Mouse (Mus musculus): ENCODE results near the gene Hmox1.

Gene Hmox1

DNA sequence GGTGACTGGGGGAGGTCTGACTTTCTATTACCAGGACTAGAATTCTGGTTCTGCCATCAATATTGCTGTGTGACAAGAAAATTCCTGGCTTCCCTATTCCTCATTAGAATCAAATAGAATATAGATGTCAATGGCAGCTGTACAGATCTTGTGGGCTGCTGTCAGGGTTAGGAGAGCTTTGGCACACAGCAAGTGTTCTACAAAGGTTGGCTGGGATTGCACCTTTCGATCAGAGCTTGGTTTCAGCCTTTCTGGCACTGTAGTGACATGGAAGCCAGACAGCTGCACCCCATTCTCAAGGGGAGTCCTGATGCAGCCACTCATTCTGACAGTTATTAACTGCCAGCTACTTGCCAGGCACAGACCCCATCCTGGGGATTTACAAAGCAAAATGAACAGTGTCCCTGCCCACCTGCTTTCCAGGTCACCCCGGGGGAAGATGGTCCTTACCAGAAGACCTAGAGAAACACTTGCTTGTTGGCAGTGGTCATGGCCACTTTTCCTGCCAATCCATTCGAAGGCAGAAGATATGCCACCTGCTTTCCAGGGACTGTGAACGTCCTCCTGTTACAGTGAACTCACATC lies 2.5 kb upstream of the Hmox1 start:
- WGBS = 80% methylated on average over 4 of the region's 4 CpGs

DNA sequence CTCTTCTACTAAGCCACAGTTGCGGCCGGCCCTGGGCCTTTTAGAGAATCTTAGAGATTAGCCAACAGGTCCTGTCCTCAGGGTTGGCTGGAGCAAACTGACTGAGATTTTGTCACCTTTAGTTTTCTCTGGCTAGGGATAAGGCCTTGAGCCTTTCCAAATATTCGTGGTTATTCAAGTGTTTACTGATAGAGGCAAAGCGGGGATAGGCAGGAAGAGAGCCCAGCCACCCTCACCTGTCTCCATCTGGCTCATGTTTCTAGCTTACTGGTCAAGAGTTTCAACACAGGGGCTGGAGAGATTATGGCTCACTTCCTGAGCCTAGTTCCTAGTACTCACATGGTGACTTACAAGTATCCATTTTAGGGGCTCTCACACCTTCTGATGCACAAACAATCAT lies 9.5 kb downstream of the Hmox1 start:
- 90% methylated on average over 4 of the region's 4 CpGs for WGBS

DNA sequence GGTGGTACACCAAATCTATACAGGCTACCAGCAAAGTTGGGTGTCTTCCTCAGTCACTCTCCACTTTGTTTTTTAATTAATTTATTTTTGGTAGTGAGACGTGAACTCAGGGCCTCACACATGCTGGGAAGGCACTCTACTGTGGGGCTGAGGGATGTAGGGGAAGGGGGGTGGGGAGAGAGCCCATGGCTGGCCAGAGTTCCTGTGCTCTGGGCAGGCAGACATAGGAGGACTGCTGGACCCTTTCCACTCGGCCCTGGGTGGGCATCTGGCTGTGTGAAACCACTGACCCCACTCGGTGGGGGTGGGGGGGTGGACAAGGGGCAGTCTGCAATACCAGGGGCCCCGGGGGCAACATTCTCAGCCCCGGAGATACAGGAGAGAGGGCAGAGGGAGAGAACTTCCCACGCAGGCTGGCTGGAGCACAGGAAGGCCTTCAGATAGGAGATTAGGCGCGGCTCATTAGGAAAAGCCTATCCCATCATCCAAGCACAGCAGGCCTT lies 10.0 kb downstream of the Hmox1 start:
- 70% methylated on average over 8 of the region's 8 CpGs for WGBS

DNA sequence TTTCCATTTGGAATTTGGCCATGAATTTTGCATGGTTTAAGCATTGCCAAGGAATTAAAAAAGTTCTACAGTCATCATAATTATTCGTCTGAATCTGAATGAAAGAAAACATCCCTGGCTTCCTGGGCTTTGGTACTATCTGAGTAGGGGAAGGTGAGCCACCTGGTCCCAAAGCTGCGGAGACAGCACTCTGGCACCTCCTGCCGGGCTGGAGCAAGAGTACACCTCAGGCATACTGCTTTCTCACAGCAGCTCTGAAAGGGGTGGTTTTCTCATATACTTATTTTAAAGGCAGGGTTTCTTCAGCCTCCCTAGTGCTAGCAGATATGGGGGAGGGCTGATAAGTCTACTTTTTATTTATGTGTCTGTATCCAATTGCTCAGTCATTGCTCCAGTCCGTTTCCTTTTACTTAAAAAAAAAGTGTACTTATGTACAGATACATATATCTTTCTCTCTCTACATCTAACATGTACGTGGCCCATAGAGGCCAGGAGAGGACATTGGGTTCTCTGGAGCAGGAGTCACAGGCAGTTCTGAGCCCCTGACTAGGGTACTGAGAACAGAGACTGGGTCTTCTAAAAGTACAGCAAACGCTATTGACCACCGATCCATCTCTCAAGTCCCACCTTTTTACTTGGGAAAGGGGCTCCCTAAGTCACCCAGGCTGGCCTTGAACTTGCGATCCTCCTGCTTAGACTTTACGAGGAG lies 15.3 kb downstream of the Hmox1 start:
- WGBS = under 1% methylated on average over 9 of the region's 9 CpGs

DNA sequence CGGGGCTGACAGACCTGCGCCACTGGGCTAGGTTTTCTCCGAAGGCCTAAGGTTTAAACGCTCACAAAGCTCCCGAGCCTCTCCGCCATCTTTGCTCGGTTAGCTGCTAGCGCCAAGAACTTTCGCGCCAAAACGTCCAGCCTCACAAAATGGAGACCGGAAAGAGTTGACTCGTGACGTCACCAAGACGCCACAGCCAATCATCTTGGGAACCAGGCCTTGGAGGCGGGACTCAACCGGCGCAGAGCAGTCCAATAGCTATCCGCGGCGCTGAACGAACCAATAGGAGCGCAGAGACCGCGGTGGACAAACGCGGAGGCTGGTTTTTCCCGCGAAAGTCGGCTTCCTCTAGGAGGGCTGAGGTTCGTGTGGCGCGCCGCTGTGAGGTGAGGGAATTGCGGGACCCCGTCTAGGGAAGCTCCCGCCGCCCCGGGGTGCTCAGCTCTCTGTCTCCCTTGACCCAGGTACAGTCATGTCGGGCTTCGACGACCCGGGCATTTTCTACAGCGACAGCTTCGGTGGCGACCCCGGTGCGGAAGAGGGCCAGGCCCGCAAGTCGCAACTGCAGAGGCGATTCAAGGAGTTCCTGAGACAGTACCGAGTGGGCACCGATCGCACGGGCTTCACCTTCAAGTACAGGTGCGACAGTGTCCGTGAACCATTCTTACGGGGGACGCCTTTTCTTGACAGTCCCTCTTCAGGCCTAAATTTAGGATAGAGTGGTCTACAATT lies 16.0 kb downstream of the Hmox1 start, which contains the start of gene Mcm5:
TSS of gene Mcm5 (plus strand) at position 334 of the 732 bp plus-strand sequence.
- WGBS = under 1% methylated on average over 59 of the region's 59 CpGs

DNA sequence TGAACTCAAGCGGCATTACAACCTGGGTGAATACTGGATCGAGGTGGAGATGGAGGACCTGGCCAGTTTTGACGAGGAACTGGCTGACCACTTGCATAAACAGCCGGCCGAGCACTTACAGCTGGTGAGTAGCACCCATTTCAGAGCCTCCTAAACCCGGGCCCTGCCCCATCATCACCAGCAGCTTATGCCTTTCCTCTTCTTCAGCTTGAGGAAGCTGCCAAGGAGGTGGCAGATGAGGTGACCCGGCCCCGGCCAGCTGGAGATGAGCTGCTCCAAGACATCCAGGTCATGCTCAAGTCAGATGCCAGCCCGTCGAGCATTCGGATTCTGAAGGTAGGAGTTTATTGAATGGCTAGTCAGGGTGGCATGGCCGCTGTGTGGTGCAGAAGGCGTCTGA lies 16.7 kb downstream of the Hmox1 start:
- WGBS = 23% methylated on average over 13 of the region's 13 CpGs

DNA sequence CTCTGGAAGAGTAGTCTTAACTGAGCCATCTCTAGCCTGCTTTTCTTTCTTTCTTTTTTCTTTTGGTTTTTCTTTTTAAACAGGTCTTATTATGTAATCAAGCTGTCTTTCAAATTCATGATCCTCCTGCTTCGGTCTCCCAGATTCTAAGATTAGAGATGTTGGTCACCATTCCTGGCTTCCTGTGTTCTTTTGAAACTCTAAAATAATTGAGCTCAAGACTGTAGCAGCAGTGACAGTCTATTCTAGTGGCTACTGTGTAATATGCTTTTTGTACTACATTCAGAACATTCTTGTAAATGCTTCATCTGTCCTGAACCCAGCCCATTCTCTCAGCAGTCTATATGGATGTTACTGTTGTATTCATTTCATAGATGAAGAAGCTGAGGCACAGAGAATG lies 25.1 kb downstream of the Hmox1 start:
- WGBS = 44% methylated on average over 1 of the region's 1 CpGs

DNA sequence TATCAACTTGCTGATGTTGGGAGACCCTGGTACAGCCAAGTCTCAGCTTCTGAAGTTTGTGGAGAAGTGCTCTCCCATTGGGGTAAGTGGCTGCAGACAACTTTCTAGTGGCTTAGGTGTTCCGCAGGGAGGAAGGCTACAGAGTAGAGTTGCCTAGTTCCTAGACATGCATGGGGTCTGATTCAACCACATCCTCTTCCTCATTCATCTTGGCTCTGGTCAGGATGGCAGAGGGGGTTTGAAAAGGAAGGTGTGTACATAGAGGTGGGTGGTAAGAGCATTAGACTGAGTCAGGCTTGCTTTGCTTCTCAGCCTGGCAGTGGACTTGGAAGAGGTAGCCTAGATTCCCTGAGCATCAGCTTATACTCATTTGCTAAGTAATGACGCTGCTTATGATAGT lies 25.9 kb downstream of the Hmox1 start:
- WGBS = 89% methylated on average over 2 of the region's 2 CpGs

DNA sequence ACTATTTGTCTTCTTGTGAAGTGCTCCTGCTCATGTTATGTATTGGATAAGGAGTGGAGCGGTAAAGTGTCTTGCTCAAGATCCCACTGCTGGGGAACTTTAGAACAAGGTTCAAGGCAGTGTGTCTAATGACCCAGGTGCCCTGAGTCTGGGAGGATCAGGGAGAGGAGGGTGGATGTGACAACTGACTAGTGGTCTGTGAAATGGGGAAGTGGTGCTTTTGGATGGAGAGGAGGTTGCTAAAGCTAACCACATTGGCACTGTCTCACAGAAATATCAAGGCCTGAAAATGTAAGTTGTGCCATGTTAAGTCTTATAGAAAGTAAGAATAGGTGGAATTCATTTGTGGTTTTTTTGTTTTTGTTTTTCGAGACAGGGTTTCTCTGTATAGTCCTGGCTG lies 26.3 kb downstream of the Hmox1 start:
- 94% methylated on average over 2 of the region's 2 CpGs for whole genome bisulfite sequencing

DNA sequence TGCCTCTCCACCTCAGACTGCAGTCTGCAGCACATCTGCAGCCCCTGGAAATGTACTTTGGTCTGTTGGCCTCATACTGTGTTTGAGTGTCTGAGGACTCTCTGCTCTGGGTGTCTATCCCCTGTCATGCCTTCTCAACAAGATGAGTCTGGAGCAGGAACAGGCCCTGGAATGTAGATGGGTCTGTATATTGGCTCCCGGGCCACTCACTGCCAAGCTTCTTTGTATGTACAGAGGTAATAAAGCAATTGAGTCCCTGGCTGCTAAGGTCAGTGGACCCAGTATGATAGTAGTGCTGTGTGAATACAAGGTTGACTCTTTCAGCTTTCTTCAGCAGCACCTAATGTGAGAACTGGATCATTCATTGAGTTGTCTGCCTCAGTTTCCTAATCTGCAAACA lies 34.0 kb downstream of the Hmox1 start:
- WGBS = 95% methylated on average over 1 of the region's 1 CpGs

DNA sequence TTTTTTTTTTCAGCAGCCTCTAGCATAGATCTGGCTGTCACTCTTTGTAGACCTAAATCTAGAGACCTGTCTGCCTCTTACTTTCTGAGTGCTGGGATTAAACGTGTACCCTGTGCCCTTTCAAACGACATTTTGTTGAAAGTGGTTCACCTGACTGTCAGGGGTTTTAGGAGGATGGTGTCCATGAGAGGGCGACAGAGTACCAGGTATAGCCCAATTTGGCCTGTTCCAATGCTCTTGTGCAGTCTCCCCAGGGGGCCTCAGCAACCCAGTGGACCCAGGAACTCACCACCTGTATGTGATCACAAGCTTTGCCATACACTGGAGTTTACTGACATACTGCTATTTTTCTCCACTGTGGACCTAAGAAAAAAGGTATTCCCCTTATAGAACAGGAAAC lies 39.1 kb downstream of the Hmox1 start:
- 18% methylated on average over 3 of the region's 3 CpGs for WGBS

DNA sequence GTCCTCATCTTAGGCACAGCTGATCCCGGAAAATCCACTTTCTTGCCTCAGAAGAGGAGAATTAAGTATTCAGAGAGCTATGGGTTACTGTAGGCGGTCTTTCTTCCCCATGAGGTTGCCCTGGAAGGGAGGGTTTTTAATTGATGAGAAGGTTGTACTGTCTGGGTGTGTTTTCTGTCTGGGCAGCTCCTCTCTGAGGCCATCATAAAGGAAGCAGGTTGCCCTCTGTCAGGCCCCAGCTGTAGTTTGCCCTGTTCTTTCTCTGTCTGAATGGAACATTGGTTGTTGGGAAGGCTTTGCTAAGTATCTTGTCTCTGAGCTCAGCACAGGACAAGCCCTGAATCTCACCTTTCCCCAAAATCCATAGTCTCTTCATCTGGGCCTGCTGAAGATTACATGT lies 40.0 kb downstream of the Hmox1 start:
- WGBS = 92% methylated on average over 2 of the region's 2 CpGs

DNA sequence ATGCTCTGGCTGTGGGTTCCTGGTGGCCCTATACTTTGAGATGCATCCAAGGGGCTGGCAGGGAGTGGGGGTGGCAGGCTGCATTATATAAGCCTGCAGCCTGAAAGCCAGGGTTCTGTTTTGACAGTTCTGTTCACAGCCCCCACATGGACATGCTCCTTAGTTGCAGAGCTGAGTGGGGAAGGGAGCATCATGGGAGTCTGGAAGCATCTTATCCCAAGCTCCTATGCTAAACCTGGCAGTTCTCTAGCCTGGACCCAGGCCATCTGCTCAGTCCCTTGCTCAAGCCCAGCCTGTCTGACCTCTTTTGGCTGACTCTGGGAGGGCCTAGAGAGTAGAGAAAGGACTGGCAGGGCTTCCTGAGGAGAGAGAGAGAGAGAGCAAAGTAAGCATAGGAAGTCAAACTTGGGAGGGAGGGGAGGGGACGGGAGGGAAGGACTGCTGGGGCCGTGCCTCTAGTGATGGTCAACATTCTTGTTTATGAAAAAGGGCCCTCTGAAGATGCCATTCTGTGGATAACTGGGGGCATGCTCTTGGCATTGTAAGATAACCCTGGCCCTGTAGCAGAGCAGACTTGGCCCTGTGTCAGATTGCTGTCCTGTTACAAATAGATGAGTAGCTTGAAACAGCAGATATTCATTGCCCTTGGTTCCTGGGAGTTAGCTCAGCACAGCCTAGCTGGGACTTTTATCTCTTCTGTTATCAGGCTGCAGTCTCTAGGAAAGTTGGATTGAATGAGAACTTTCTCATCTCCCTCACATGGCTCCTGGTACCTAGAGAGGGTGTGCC lies 41.4 kb downstream of the Hmox1 start:
- 20% methylated on average over 2 of the region's 2 CpGs for WGBS

DNA sequence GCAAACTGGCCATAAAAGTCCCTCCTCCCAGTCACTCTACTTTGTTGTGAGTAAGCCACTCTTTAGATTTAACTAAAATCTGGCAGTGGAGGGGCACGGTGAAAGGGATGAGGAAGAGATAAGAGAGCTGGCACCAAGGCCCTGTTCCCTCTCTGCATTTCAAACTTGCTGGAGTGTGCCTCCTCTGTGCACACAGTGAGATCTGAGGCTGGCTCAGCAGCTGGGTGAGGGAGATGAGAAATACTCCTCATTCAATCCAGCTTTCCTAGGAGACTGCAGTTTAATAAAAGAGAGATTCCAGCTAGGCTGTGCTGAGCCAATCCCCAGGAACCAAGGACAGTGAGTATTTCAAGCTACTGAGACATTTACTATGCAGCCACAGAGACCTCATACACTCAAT lies 42.3 kb downstream of the Hmox1 start:
- WGBS = 12% methylated on average over 1 of the region's 1 CpGs

DNA sequence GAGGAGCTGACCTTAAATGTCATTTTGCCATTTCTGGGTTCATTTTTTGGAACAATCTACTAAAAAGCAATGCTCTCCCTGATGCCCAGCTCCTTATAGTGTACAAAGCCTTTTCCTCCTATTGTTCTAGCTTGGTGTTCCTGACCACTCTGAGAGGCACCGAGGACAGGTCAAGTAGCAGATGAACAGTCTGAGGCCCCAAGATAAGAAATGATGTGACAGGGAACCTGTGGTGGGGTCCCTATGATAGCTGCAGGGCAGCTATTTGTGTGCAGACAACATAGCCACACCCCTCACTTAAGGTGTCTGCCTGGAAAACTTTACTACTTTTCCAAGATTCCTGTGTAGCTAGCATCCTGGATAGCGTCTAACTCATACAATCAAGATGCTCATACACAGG lies 42.8 kb downstream of the Hmox1 start:
- WGBS = 65% methylated on average over 2 of the region's 2 CpGs

DNA sequence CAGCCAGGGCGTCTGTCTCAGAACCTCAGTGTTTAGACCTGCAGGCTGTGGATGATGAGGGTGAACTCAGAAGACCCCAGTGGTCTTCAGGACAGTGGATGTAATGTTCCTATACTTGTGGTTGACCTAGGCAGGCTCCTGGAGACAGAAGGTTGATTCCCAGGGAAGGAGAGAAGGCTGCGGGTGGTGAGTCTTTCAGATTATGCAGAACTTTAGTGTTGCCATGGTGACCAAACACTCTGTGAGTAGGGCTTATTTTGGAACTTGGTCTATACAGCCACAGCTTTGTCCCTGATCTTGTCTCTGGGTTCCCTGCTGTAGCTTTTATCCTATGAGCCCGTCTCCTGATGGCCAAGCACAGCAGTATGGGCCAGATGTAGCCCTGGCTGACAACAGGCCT lies 44.1 kb downstream of the Hmox1 start:
- 41% methylated on average over 3 of the region's 3 CpGs for WGBS

All from cerebral cortex, adult 2 months (tissue).